Mouse (Mus musculus) thymus, adult 2 months (tissue): ENCODE measurements around the gene Xpo4. TPM values are rescaled to one million over a fixed set of nuclear protein-coding genes. Genes with fewer than 3 reads are reported as not detected.

ENCODE experiments used
- DNase-seq: peaks from one replicate; pipeline ENCODE4 v3.0.0; 2021
- H3K27ac ChIP-seq: fragments of 200-500 bp; 2 replicates; pipeline ENCODE4 v1.5.1; 2012; ENCODE audit warnings: low read length, control low read depth; ENCODE audit not compliant: control insufficient read depth, insufficient read depth
- H3K27me3 ChIP-seq: fragments of 200-500 bp; 2 replicates; pipeline ENCODE4 v1.6.1; 2012; ENCODE audit warnings: mild to moderate bottlenecking, low read length, moderate library complexity, mixed read lengths; ENCODE audit not compliant: control insufficient read depth, insufficient read depth
- H3K36me3 ChIP-seq: fragments of 200-500 bp; 2 replicates; pipeline ENCODE4 v1.6.1; 2012; ENCODE audit warnings: mild to moderate bottlenecking, low read length, moderate library complexity; ENCODE audit not compliant: control insufficient read depth, insufficient read depth
- H3K4me1 ChIP-seq: fragments of 200-500 bp; replicated peaks from 2 replicates; pipeline ENCODE4 v1.6.1; 2012; ENCODE audit warnings: low read length; ENCODE audit not compliant: control insufficient read depth, insufficient read depth
- H3K4me3 ChIP-seq: fragments of 200-500 bp; 2 replicates; pipeline ENCODE4 v1.5.1; 2012; ENCODE audit warnings: mild to moderate bottlenecking, low read length, control low read depth, moderate library complexity; ENCODE audit not compliant: control insufficient read depth, insufficient read depth
- CTCF ChIP-seq: fragments of 200-500 bp; IDR thresholded peaks from 2 replicates; pipeline ENCODE4 v1.5.1; 2012; ENCODE audit warnings: mild to moderate bottlenecking, control low read depth, low read length, moderate library complexity, borderline replicate concordance; ENCODE audit not compliant: control insufficient read depth, poor library complexity, insufficient read depth; ENCODE audit errors: extremely low read depth
- POLR2A ChIP-seq: fragments of 200-500 bp; IDR thresholded peaks from 2 replicates; pipeline ENCODE4 v1.6.1; 2012; ENCODE audit warnings: mild to moderate bottlenecking, low read length, control low read depth, moderate library complexity; ENCODE audit not compliant: control insufficient read depth, poor library complexity, insufficient read depth; ENCODE audit errors: extremely low read depth
- WGBS: fragments of 180-500 bp; shearing (Covaris S2); methylation state at CpG from one replicate; pipeline ENCODE4 v1.1.7; 2018; 5-methylcytosine and 5-hydroxymethylcytosine counted together
- polyA plus RNA-seq: library from polyadenylated mRNA; depleted of rRNA; stranded (reverse); fragments of >200 nt; gene quantifications from 2 replicates; pipeline ENCODE4 v1.2.3, GENCODE M21; 2012

Gene Xpo4
- polyA plus RNA-seq, 1 experiment: 5.9 TPM

DNA sequence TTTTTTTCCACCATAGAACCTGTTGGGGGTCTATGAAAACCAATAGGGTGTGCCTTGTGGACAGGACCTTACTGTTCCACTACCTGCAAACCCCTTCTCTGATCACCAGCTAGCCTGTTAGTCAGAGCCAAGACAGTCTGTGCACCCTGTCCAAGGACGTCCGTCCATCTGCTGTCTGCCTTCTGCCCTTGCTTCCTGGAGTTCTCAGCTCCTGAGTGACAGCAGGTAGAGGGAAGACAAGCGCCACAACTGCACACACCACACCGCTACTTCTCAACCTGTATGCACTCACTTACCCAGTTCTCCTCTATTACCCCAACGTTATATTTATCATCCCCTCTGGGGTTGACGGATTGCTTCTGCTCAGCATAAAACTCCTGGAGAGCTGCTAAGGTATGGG is 99.6 kb downstream of the Xpo4 start:
- no peaks in the 10 kb centered on the region for H3K27me3 ChIP-seq
- no peak overlapping the region for H3K27ac ChIP-seq
- DNase-seq: no peak
- H3K36me3 ChIP-seq: peaks cover 3% of the 10 kb centered on the region; the same call in 1 of the 2 replicates
- no peak overlapping the region for H3K4me3 ChIP-seq
- no peak for TF ChIP-seq POLR2A
- TF ChIP-seq CTCF: no peak
- WGBS: 96% methylated on average over 6 of the region's 6 CpGs
- H3K4me1 ChIP-seq: no peaks in the 10 kb centered on the region; the same call in 1 of the 2 replicates

DNA sequence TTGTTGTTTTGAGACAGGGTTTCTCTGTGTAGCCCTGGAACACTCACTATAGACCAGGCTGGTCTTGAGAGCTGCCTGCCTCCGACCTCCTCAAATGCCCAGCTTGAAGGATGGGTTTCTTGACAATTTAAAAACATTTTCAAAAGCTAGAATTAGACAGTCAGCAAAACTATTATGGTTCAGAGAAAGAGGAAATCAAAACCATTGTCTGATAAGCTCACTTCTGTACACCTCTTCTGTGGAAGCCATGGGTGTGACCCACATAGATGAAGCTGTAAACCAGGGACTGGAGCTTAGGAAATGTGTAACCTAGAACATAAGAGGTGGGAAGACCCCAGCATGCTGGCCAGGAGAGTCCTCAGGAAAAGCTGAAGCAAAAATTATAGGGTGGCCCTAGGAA is 108.3 kb downstream of the Xpo4 start:
- 95% methylated on average over 1 of the region's 1 CpGs for WGBS
- Histone ChIP-seq H3K27ac (no peak overlapping the region), H3K4me3 (no peak overlapping the region), H3K4me1 (no peaks in the 10 kb centered on the region), H3K36me3 (no peaks in the 10 kb centered on the region), H3K27me3 (no peaks in the 10 kb centered on the region)
- DNase-seq: no peak
- no peak for TF ChIP-seq POLR2A
- no peak for TF ChIP-seq CTCF

DNA sequence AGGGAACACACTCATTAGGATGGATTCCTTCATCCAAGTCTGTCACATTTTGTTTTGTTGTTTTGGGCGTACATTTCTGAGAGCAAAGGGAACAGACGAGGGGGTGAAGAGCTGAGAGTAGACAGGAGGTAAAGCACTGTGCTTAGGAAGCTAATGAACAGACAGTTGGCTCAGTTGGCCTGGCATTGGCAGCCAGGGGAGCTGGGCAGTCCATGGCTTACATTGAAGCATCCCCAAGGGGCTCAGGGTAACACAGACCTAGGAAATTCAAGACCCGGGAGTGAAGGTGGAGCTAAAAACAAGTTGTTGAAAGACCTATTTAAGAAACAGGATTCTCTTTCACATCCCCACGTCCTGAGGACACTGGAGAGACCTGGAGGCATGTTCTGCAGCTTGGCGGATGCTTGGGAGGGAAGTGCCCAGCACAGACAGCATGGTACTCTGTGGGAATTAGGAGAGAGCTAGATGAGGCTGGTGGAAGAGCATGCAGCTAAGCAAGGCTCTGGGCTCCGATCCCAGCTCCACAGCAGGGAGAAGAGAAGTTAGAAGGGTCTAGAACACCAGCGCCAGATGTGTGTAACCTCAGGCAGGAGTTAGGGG is 109.7 kb downstream of the Xpo4 start:
- no peaks in the 10 kb centered on the region for H3K27me3 ChIP-seq
- H3K4me3 ChIP-seq: no peak overlapping the region
- TF ChIP-seq CTCF (no peak), POLR2A (no peak)
- no peak for DNase-seq
- WGBS: 96% methylated on average over 7 of the region's 7 CpGs
- H3K4me1 ChIP-seq: no peaks in the 10 kb centered on the region
- no peaks in the 10 kb centered on the region for H3K36me3 ChIP-seq
- no peak overlapping the region for H3K27ac ChIP-seq

DNA sequence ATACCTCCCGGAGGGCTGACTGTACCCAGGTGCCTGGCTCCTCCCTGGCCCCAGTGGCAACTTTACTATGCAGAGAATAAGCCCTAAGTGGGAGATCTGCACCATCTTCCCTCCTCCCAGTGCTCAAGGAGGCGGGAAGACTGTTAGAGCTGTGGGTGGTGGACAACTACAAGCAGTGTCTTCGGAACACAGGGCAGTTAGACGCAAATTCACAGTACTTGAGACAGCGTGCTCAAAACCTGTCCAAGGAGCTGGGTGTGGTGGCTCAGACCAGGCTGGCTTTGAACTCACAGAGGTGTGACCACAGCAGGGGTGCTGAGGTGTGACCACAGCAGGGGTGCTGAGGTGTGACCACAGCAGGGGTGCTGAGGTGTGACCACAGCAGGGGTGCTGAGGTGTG is 110.8 kb downstream of the Xpo4 start:
- Histone ChIP-seq H3K4me3 (no peak overlapping the region), H3K36me3 (peaks cover 8% of the 10 kb centered on the region), H3K27ac (no peak overlapping the region), H3K27me3 (no peaks in the 10 kb centered on the region), H3K4me1 (no peaks in the 10 kb centered on the region)
- no peak for DNase-seq
- no peak for TF ChIP-seq CTCF
- TF ChIP-seq POLR2A: no peak
- WGBS: 95% methylated on average over 5 of the region's 5 CpGs

DNA sequence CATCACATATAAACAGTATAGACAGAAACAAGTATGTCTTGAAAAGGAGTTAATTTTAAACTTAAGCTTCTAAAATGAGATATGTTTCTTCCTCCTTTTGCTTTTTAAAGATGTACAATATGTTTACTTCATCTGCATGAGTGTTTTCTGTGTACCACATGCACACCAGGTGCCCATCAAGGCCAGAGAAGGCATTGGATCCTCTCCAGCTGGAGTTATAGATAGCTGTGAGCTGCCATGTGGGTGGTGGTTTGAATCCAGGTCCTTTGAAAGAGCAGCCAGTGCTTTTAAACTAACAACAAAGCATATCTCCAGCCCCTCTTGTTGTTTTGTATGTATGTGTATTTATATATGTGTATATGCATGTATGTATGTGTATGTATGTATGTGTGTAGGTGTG is 112.3 kb downstream of the Xpo4 start:
- no peaks in the 10 kb centered on the region for H3K27me3 ChIP-seq
- no peak overlapping the region for H3K27ac ChIP-seq
- peaks cover 8% of the 10 kb centered on the region for H3K36me3 ChIP-seq
- DNase-seq: no peak
- no peak overlapping the region for H3K4me3 ChIP-seq
- H3K4me1 ChIP-seq: no peaks in the 10 kb centered on the region
- TF ChIP-seq CTCF: no peak
- TF ChIP-seq POLR2A: no peak

DNA sequence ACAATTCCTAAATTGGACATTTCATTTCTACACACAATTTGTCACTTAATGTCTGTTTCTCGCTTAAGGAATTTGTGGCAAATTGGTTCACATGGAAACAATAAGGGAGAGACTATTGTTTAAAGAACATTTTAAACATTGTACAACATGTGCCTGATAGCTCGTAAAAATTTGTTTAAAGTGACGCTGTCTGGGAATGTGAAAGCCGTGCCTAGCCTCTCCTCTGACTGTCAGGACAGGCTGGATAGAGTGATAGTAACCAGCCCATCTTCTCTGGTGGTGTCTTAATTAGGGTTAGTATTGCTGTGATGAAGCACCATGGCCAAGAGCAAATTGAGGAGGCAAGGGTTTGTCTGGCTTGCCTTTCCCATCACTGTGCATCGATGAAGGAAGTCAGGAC is 118.2 kb downstream of the Xpo4 start:
- TF ChIP-seq CTCF: no peak
- TF ChIP-seq POLR2A: no peak
- H3K4me1 ChIP-seq: peaks cover 2% of the 10 kb centered on the region; the same call in 1 of the 2 replicates
- 95% methylated on average over 5 of the region's 5 CpGs for WGBS
- no peak for DNase-seq
- H3K27ac ChIP-seq: no peak overlapping the region
- H3K4me3 ChIP-seq: no peak overlapping the region
- peaks cover 8% of the 10 kb centered on the region for H3K36me3 ChIP-seq
- H3K27me3 ChIP-seq: no peaks in the 10 kb centered on the region

DNA sequence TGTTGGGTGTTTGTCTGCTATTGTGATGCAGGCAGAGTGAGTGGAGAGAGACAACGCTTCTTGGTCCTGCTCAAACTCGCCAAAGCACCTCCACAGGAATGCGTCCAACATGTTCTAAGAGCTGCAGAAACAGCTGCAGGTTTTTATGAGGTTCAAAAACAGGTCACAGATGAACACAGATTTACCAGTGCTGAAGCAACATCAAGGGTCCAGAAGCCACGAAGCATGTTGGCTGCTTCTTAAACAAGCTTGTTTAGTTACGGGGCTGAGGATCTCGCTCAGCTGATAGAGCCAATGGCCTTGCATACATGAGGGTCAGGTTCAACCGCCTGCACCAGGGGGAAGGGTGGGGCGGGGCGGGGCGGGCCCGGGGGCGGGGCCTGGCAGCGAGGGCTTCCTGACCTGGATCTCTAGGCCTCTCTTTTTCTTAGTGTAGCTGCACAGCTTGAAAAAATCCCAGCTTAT is 118.6 kb downstream of the Xpo4 start:
- Histone ChIP-seq H3K4me3 (no peak overlapping the region), H3K27ac (no peak overlapping the region), H3K36me3 (peaks cover 8% of the 10 kb centered on the region), H3K4me1 (peaks cover 2% of the 10 kb centered on the region; the same call in 1 of the 2 replicates), H3K27me3 (no peaks in the 10 kb centered on the region)
- DNase-seq: no peak
- 54% methylated on average over 13 of the region's 13 CpGs for WGBS
- TF ChIP-seq POLR2A: no peak
- no peak for TF ChIP-seq CTCF
